Mouse (Mus musculus) bone marrow macrophage, adult 2 months (primary cell): ENCODE data around the gene Emg1. TPM values are rescaled to one million over a fixed set of nuclear protein-coding genes. Genes with fewer than 3 reads are reported as not detected.
A peak's percentile ranks its signal among the peaks of the same experiment; 100 is the strongest.

Experiments used
- H3K27ac ChIP-seq: 2 replicates; pipeline ENCODE4 v1.5.1; 2012; ENCODE audit warnings: low read depth, low read length; ENCODE audit not compliant: insufficient read depth
- H3K4me1 ChIP-seq: 2 replicates; pipeline ENCODE4 v1.6.1; 2012; ENCODE audit warnings: low read length; ENCODE audit not compliant: control insufficient read depth, insufficient read depth
- H3K4me3 ChIP-seq: 2 replicates; pipeline ENCODE4 v1.5.1; 2012; ENCODE audit warnings: mild to moderate bottlenecking, low read length, moderate library complexity; ENCODE audit not compliant: insufficient read depth
- CTCF ChIP-seq: IDR thresholded peaks from 2 replicates; pipeline ENCODE4 v1.5.1; 2012; ENCODE audit warnings: low read depth, mild to moderate bottlenecking, low read length, moderate library complexity
- POLR2A ChIP-seq: IDR thresholded peaks from 2 replicates; pipeline ENCODE4 v1.6.1; 2012; ENCODE audit warnings: mild to moderate bottlenecking, low read depth, low read length, borderline replicate concordance
- polyA plus RNA-seq: library from polyadenylated mRNA; stranded (reverse); fragments of >200 nt; gene quantifications from 2 replicates; pipeline ENCODE4 v1.2.4, GENCODE M21; 2012; ENCODE audit not compliant: missing spikeins, insufficient read depth, insufficient read length

The Emg1 gene
- 48.2 and 54.9 TPM in 2 replicates for polyA plus RNA-seq

DNA sequence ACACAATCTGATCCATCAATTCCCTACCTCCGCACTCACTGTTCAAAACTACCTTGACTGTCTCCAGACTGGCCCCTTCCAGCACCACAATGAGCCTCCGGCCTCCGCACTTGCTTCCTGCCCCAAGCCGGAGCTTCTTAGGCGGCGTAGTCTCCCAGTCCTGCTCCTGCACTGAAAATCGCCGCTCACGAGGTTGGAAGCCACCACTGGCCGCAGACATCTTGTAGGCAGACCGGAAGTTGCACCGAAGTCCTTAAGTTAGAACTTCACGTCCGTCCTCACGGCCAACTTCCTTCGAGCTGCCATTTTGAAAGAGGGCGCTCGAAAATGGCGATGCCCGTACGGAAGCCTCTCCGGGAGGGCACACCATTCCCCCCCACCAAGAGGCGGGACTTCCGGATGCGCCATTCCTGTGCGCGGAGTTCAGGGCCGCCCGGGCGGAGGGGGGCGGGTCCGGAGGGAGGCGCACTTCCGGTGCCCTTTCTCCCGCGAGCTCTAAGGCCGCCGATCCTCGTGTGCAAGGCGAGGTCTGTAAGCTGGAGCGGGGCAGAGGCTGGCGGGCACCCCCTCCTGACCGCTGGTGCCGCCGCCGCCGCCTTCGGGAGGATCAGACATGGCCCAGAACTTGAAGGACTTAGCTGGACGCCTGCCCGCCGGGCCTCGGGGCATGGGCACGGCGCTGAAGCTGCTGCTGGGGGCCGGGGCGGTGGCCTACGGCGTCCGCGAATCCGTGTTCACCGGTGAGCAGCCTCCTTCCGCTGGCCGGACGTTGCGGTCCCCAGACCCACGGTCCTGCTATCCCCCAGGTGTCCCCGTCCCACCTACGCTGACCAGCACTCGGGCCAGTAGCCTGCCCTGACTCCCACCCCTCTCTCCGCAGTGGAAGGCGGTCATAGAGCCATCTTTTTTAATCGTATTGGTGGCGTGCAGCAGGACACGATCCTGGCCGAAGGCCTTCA is at the start of gene Emg1, which contains the start of gene Phb2:
Emg1 (minus strand) TSS at position 355 of the 959 bp plus-strand sequence.
Phb2 (plus strand) TSS at position 513 of the 959 bp plus-strand sequence.
- Histone ChIP-seq H3K27ac (peak within 1 kb of the TSS; percentile 76), H3K4me1 (peaks cover 15% of the 10 kb centered on the region), H3K4me3 (peak within 1 kb of the TSS; percentile 87)
- TF ChIP-seq CTCF (no peak), POLR2A (peak; percentile 18; the same call in 1 of the 2 replicates)

DNA sequence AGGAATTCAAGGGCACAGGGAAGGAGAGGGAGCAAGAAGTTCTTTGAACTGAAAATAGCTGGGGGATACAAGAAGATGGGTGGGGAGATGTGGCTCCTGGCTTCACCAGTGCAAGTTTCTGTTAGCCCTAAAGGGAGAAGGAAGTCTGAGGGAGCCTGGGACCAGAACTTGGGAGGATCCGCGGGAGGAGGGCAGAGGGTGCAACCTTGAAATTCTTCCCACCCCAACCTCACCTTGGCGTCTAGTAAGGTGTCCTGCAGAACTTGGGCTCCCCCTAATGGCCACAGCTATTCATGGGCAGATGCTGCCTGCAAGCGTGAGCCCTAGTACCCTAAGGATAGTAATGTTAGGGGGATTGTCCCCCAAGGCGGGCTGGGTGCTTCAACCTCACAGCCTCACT is 47.3 kb upstream of the Emg1 start:
- H3K4me3 ChIP-seq = no peak overlapping the region
- H3K4me1 ChIP-seq = peaks cover 27% of the 10 kb centered on the region
- TF ChIP-seq CTCF = peak; percentile 84
- no peak for TF ChIP-seq POLR2A
- no peak overlapping the region for H3K27ac ChIP-seq

DNA sequence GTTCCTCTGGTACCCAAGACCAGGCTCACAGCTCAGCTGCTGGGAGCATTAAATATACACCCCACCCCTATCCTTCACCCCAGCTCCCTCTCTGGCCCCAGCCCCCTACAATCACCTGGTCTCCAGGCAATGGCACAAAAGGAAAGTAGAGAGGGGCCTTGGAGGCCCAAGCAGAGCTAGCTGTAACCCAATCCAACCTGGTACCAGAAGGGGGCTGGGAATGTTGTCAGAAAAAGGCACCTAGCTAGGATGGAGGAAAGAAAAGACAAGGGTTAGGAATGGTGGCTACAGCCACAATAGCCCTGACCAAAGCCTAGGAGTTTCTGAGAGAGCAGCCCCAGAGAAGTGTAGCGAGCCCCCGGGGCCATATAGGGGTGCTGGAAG is 46.9 kb upstream of the Emg1 start:
- H3K4me3 ChIP-seq = no peak overlapping the region
- TF ChIP-seq CTCF = no peak
- TF ChIP-seq POLR2A = no peak
- no peak overlapping the region for H3K27ac ChIP-seq
- peaks cover 27% of the 10 kb centered on the region for H3K4me1 ChIP-seq

DNA sequence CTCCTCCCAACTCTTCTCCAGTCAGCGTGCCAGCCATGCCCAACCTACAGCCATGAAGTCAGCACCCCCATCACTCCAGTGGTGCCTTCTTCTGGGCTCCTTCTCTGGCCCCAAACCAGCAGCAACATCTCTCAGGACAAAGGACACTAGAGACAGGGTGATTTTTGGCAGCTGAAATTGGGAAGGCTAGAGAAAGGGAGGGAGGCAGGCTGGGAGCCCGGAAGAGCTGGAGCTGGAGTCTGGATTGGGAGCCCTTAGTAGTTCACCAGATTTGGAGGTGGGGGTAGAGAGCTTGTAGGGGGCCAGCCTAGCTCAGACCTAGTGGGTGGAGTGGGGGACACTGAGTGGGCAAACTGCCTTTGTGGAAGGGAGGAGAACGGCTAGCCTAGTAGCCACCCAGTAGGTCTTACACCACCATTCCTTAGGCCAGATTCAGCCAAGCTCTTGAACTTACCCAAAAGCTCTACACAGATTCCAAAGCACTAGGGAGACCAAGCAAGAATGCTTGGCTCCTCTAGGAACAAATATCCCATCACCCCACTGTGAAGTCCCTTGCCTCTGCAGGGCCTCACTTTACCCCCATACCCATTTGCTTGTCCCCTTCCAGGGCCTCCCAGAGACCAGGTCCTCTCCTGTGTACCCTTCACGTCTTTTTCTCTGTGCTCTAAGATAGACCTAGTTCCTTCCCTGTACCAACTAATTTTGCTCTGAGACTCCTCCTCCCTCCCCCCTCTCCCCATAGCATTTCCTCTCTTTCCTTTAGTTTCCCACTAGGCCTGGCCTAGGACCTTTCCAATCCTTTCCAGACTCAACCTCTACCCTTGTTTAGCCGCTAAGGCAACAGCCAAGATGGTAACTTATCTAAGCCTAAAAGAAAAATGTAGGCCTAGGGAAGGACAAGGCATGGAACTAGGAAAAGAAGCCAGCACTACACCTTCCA is 46.2 kb upstream of the Emg1 start:
- H3K27ac ChIP-seq = no peak overlapping the region
- no peak overlapping the region for H3K4me3 ChIP-seq
- no peak for TF ChIP-seq POLR2A
- no peak for TF ChIP-seq CTCF
- peaks cover 27% of the 10 kb centered on the region for H3K4me1 ChIP-seq

DNA sequence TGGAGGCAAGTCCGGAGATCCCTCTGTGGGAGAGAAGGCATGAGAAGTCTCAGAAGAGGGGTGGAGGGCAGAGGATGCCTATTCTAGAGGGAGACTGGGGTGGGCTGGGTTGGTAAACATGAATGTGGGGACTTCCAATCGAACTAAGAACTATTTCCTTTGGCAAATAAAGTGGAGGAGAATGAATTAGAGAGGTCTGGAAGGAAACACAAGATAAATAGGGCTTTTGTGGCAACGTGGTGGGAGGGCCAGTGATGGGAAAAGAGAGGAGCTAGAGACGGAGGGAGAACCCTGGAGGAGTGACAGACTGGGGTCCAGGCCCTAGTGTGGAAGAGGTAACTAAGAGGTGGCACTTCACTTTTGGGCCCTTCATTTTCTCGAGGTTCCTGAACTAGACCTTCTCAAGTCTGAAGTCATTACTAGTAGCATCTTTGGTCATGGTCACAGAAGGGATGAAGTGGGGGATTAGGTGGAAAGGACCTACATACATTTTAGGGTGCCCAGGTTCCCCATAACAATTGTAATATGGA is 45.4 kb upstream of the Emg1 start:
- TF ChIP-seq CTCF = no peak
- TF ChIP-seq POLR2A = no peak
- no peak overlapping the region for H3K27ac ChIP-seq
- peak overlapping the region; percentile 75 for H3K4me3 ChIP-seq
- peaks cover 27% of the 10 kb centered on the region for H3K4me1 ChIP-seq

DNA sequence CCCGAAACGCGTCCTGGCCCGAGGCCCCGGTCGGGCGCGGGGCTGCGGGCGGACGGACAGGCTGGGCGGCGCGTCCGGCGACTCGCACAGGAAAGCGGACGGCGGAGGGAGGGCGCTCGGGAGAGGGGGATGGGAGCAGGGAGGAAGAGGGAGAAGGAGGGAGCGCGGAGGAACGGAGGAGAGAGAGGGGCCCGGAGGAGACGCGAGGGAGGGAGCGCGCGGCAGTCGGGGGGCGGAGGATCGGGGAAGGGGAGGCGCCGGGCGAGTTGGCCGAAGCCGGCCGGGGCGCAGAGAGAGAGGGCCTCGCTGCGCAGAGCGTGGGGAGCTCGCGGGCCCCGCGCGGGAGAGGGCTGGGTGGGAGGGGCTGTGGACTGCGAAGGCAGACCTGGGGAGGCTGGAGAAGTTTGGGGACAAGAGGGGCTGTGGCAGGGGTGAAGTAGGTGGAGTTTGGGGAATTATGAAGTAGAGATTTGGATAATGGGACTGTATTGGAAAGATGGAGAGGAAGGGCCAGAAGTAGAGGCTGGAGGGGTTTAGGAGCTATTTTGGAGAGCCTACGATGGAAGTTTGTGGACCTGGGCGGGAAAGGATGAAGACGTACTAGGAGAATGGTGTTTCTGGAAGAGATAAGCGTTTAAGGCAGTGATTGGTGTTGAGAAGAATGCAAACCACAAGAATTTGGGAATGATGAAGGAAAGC is 44.8 kb upstream of the Emg1 start:
- no peak overlapping the region for H3K27ac ChIP-seq
- H3K4me1 ChIP-seq = peaks cover 27% of the 10 kb centered on the region
- peak overlapping the region; percentile 75 for H3K4me3 ChIP-seq
- no peak for TF ChIP-seq CTCF
- no peak for TF ChIP-seq POLR2A

DNA sequence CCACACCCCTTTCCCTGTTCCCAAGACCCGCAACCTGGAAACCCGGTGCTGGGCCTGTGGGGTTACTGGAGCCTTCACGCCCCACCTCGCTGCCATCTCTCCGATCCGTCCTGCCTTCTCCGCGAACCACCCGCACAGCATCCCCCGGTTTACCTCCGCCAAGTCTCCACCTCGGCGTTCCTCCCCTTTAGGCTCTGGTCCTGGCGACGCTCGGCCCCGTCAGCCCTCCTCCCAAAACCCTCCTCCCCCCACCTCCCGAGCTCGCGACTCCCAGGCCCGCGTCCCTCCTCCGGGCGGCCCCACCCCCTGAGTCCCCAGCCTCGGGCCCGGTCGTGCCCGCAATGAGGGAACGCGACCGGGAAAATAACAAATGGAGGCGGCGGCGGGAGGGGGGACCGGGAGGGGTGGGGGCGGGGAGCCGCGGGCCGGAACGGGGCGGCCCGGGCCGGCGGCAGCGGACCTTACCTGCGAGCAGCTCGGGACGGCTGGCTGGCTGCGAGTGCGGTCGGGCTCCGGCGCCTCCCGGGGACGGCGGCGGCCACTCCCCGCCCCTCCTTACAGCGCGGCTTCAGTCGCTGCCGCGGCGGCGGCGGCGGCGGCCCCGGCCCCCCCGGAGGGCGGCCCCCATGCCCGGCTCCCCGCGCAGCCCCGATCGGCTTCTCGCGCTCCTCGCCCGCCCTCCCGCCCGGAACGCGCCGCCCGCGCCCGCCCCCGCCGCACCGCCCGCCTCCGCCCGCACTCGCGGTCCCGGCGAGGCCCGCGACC is 44.0 kb upstream of the Emg1 start, which contains the start of the genes Gm45234 and Atn1:
Gm45234 (minus strand) TSS at position 191 of the 765 bp plus-strand sequence.
Atn1 (minus strand) TSS at position 694 of the 765 bp plus-strand sequence.
- TF ChIP-seq CTCF (no peak), POLR2A (no peak)
- peak within 1 kb of the TSS; percentile 75 for H3K4me3 ChIP-seq
- H3K4me1 ChIP-seq = peaks cover 27% of the 10 kb centered on the region
- H3K27ac ChIP-seq = no peak within 1 kb of the TSS

DNA sequence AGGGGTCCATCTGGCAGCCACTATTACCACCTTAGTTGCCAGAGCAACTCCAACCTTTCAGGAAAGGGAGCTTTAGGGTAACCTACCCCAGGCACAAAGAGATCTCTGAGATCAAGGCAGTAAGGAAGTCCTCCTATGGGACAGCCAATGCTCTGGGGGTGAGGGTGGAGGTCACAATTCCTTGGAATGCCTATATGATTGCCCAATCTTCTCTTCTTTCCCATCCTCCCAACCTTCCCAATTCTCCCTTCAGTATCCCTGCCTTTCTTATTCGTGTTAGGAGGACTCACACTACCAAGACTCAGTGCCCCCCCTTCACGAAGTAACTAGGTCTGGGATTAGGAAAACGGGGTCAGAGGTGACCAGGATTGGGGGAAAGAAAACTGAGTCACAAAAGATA is 43.3 kb upstream of the Emg1 start:
- H3K27ac ChIP-seq = no peak overlapping the region

DNA sequence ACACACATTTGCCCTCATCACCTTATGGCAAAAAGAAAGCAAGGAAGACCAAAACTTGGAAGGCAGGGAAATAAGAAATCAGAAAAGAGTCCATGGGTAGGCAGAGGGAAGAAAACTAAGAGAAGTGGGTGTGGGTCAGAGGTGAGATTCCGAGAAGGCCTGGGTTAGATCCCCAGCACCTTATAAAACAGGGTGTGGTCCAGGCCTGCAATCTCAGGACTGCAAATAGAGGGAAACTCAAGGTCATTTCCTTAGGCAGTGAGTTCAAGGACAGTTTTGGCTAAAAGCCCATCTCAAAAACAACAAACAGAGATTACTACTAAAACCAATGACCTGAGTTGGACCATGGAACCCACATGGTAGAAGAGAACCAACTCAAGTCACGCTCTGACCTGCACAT is 41.9 kb upstream of the Emg1 start:
- Histone ChIP-seq H3K27ac (no peak overlapping the region), H3K4me1 (peaks cover 24% of the 10 kb centered on the region), H3K4me3 (no peak overlapping the region)
- TF ChIP-seq CTCF (no peak), POLR2A (no peak)

More for the DNA sequence above, 43.3 kb upstream of the Emg1 start:
- peaks cover 27% of the 10 kb centered on the region for H3K4me1 ChIP-seq
- H3K4me3 ChIP-seq = peak overlapping the region; percentile 75
- TF ChIP-seq CTCF (no peak), POLR2A (no peak)
